Mouse (Mus musculus) bone marrow, adult 2 months (tissue): ENCODE measurements around the gene Tspear.

Experiments
- CTCF ChIP-seq: fragments of 200-500 bp; IDR thresholded peaks from 2 replicates; pipeline ENCODE4 v1.5.1; 2011; ENCODE audit warnings: low read length, control low read depth; ENCODE audit not compliant: control insufficient read depth, insufficient read depth
- POLR2A ChIP-seq: fragments of 200-500 bp; IDR thresholded peaks from 2 replicates; pipeline ENCODE4 v1.6.1; 2011; ENCODE audit warnings: low read depth, mild to moderate bottlenecking, control low read depth, low read length, borderline replicate concordance; ENCODE audit not compliant: control insufficient read depth

DNA sequence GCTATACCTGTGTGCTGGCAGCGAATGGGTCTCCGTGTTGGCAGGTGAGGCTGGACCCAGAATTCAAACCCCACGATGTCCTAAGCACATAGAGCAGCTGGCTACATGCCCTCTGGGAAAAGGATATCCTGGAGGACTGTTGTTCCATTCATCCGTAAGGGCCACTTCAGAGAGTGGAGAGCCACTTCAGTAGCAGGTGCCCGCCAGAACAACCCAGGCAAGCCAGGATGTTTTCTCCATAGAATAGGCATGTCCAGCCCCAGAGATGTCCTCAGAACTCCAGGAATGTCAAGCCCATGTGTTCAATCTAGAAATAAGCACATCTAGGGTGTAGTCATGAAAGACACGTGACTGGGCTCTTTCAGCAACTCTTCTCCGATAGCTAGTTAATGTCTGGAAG, 183.3 kb downstream of the Tspear start:
- TF ChIP-seq CTCF (no peak), POLR2A (no peak)
